Mouse (Mus musculus): ENCODE data around the gene Sept10.
"Not testable (repeated sequence)": the region's sequence is repeated elsewhere in the genome, so short reads cannot be mapped to it uniquely, and the experiment has no call there.

Sept10 gene

GRCm38 (mm10) chr10:59125497-59125896 is 96.2 kb downstream of the Sept10 start:
- no peak for DNase-seq (ENCODE audit: low read depth)

- DNase-seq (ENCODE audit: low read depth), result no peak
Observed at GRCm38 (mm10) chr10:59119811-59120210, 101.8 kb downstream of the Sept10 start.

GRCm38 (mm10) chr10:59119001-59119400 is 102.6 kb downstream of the Sept10 start:
- DNase-seq (ENCODE audit: low read depth), result no peak

GRCm38 (mm10) chr10:59117555-59117954 is 104.1 kb downstream of the Sept10 start:
- DNase-seq (ENCODE audit: low read depth), result no peak

GRCm38 (mm10) chr10:59116331-59116730 is 105.3 kb downstream of the Sept10 start:
- DNase-seq (ENCODE audit: low read depth), result no peak

- no peak for DNase-seq (ENCODE audit: low read depth)
Observed at GRCm38 (mm10) chr10:59115691-59116090, 106.0 kb downstream of the Sept10 start.

- peak; percentile 79 for DNase-seq (ENCODE audit: low read depth)
Observed at GRCm38 (mm10) chr10:59114535-59115291, 106.9 kb downstream of the Sept10 start.

GRCm38 (mm10) chr10:59113386-59113785 is 108.3 kb downstream of the Sept10 start:
- DNase-seq (ENCODE audit: low read depth), result no peak

- DNase-seq (ENCODE audit: low read depth), result no peak
Observed at GRCm38 (mm10) chr10:59112755-59113154, 108.9 kb downstream of the Sept10 start.

- no peak for DNase-seq (ENCODE audit: low read depth)
Observed at GRCm38 (mm10) chr10:59110386-59110785, 111.3 kb downstream of the Sept10 start.

GRCm38 (mm10) chr10:59109015-59109414 is 112.6 kb downstream of the Sept10 start:
- DNase-seq (ENCODE audit: low read depth), result peak; percentile 63

- DNase-seq (ENCODE audit: low read depth), result no peak
Observed at GRCm38 (mm10) chr10:59106644-59107043, 115.0 kb downstream of the Sept10 start.

- DNase-seq (ENCODE audit: low read depth), result no peak
Observed at GRCm38 (mm10) chr10:59105885-59106284, 115.8 kb downstream of the Sept10 start.

GRCm38 (mm10) chr10:59104683-59105082 is 117.0 kb downstream of the Sept10 start:
- DNase-seq (ENCODE audit: low read depth), result no peak

GRCm38 (mm10) chr10:59103076-59103475 is 118.6 kb downstream of the Sept10 start:
- not testable (repeated sequence) for DNase-seq (ENCODE audit: low read depth)

GRCm38 (mm10) chr10:59091988-59092387 is 129.7 kb downstream of the Sept10 start:
- no peak for DNase-seq (ENCODE audit: low read depth)
